ENCODE assay signal across 18 mouse cellular contexts in the genomic region with DNA sequence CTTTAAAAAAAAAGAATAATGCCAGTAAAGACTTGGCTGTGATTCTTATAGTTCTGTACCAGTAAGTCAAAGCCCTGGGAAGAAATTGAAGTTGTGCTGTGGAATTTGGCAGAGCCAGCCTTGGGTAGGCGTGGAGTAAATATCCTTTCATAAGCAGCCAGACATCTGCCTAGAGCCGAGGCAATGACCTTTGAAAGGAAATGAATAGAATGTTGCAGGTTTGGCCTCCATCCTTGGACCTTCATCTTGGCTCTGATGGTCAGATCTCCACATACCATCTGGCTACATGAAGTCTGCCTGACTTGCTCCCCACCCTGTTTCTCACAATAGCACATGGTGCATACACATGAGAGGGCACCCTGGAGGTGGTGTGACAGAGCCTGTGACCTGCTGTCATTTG.
A peak's percentile ranks its signal among the peaks of the same experiment; 100 is the strongest.
DNase-seq lines count a peak whose midpoint lies in the region; ATAC-seq lines count a peak whose summit lies in the region.
"Had no signal": no experiment of that assay in that cellular context is flagged by ENCODE, and none has a peak within 500 bp of the region (broad histone marks: within the 10 kb centered on the region; RNA-seq: fewer than 3 reads in every experiment).

No protein-coding gene starts in this region.

- ATAC-seq in cerebellum, adult (ENCODE audit: insufficient number of reproducible peaks, low FRiP score, low TSS enrichment), result no peak
- ATAC-seq: forebrain, embryonic 15.5 days; intestine, postnatal 0 days; midbrain, embryonic 13.5 days had no signal

- DNase-seq in cerebellum, postnatal 10 days, result peak; percentile 37 to 47
- DNase-seq in layer of hippocampus, adult 9-11 months, result peak; percentile 23
- no peak for DNase-seq in layer of hippocampus, adult 18-20 months (ENCODE audit: low spot score in 2 of 2)
- peak; percentile 74 for DNase-seq in 3T3-L1 (ENCODE audit: low read depth, low spot score)
- peak; percentile 84 for DNase-seq in Muller cell, postnatal 12 days (ENCODE audit: inconsistent ontology term)
- no peak for DNase-seq in B cell, adult 2 months
- DNase-seq: cerebellum, adult 11-12 months; gastrocnemius, postnatal 25 days; heart, postnatal 4 days; kidney, adult 9 months; kidney, postnatal 10 days; liver, embryonic 13.5 days; lung, embryonic 14.5 days; thymus, postnatal 4 days had no signal

Comparison
In these comparisons a context has a peak if more than half of its experiments do, and no peak if none do; other contexts are left out.
1. DNase-seq: peak in cerebellum, postnatal 10 days (2 of 2), layer of hippocampus, adult 9-11 months (single experiment), 3T3-L1 (single experiment) and Muller cell, postnatal 12 days (single experiment); none in layer of hippocampus, adult 18-20 months (0 of 2) and B cell, adult 2 months (0 of 2).